Mouse (Mus musculus) MEL (cell line): ENCODE measurements around the gene Fbxl8. TPM values are rescaled to one million over a fixed set of nuclear protein-coding genes. Genes with fewer than 3 reads are reported as not detected.

Experiments used
- DNase-seq: peaks from one replicate; pipeline ENCODE4 v3.0.0; 2011; ENCODE audit warnings: low read depth, low spot score
- H3K27ac ChIP-seq: 2 replicates; pipeline ENCODE4 v1.5.1; 2012; ENCODE audit warnings: low read depth, mild to moderate bottlenecking, control low read depth, low read length, moderate library complexity; ENCODE audit not compliant: control insufficient read depth
- H3K27me3 ChIP-seq, 2 experiments: fragments of 150-350 bp in 1 of 2; sonication (generic) in 1 of 2; 2 replicates each; pipeline ENCODE4 v1.6.1; 2012; ENCODE audit warnings: low read length in 2 of 2, mild to moderate bottlenecking in 2 of 2, improper control_type of control experiment in 1 of 2, moderate library complexity in 1 of 2; ENCODE audit not compliant: insufficient read depth in 2 of 2, control insufficient read depth in 1 of 2
- H3K36me3 ChIP-seq, 2 experiments: 2 replicates each; pipeline ENCODE4 v1.6.1; 2012 to 2014; ENCODE audit warnings: low read length in 2 of 2, improper control_type of control experiment in 1 of 2, inconsistent platforms in 1 of 2, mild to moderate bottlenecking in 1 of 2; ENCODE audit not compliant: insufficient read depth in 2 of 2, control insufficient read depth in 1 of 2
- H3K4me1 ChIP-seq, 2 experiments: fragments of 150-350 bp in 1 of 2; sonication (generic) in 1 of 2; 2 replicates each; pipeline ENCODE4 v1.6.1; 2012; ENCODE audit warnings: low read length in 2 of 2, improper control_type of control experiment in 1 of 2, mild to moderate bottlenecking in 1 of 2; ENCODE audit not compliant: insufficient read depth in 2 of 2, control insufficient read depth in 1 of 2
- H3K4me3 ChIP-seq, 2 experiments: fragments of 150-350 bp in 1 of 2; sonication (generic) in 1 of 2; 2 replicates each; pipeline ENCODE4 v1.5.1; 2012; ENCODE audit warnings: low read depth in 2 of 2, low read length in 2 of 2, mild to moderate bottlenecking in 2 of 2, moderate library complexity in 2 of 2, control low read depth in 1 of 2, improper control_type of control experiment in 1 of 2; ENCODE audit not compliant: control insufficient read depth in 1 of 2, insufficient read depth in 1 of 2
- H3K79me2 ChIP-seq: 2 replicates; pipeline ENCODE4 v1.6.1; 2012; ENCODE audit warnings: mild to moderate bottlenecking, low read length, moderate library complexity; ENCODE audit not compliant: control insufficient read depth, poor library complexity, insufficient read depth
- H3K9ac ChIP-seq: 2 replicates; pipeline ENCODE4 v1.6.1; 2012; ENCODE audit warnings: low read depth, mild to moderate bottlenecking, control low read depth, low read length, moderate library complexity; ENCODE audit not compliant: control insufficient read depth, poor library complexity, severe bottlenecking
- H3K9me3 ChIP-seq: fragments of 150-350 bp; sonication (generic); replicated peaks from 2 replicates; pipeline ENCODE4 v1.6.1; 2012; ENCODE audit warnings: mild to moderate bottlenecking, low read length, improper control_type of control experiment, moderate library complexity; ENCODE audit not compliant: insufficient read depth
- BHLHE40 ChIP-seq: IDR thresholded peaks from 2 replicates; pipeline ENCODE4 v1.6.1; 2012; ENCODE audit warnings: low read depth, mild to moderate bottlenecking, inconsistent platforms, low read length, improper control_type of control experiment, borderline replicate concordance
- CHD1 ChIP-seq: IDR thresholded peaks from 2 replicates; pipeline ENCODE4 v1.6.1; 2012; ENCODE audit warnings: low read depth, mild to moderate bottlenecking, inconsistent platforms, low read length, improper control_type of control experiment
- CHD2 ChIP-seq: IDR thresholded peaks from 2 replicates; pipeline ENCODE4 v1.6.1; 2011; ENCODE audit warnings: low read length, improper control_type of control experiment
- CTCF ChIP-seq, 3 experiments: IDR thresholded peaks in 2 of 3; conservative IDR thresholded peaks in 1 of 3; 2 replicates each; pipeline ENCODE4 v1.5.1; 2011 to 2012; ENCODE audit warnings: low read length in 3 of 3, low read depth in 2 of 3, mild to moderate bottlenecking in 2 of 3, improper control_type of control experiment in 1 of 3, inconsistent platforms in 1 of 3, mixed read lengths in 1 of 3, moderate library complexity in 1 of 3; ENCODE audit not compliant: control insufficient read depth in 1 of 3, insufficient read depth in 1 of 3, poor library complexity in 1 of 3, severe bottlenecking in 1 of 3
- ELF1 ChIP-seq: IDR thresholded peaks from 2 replicates; pipeline ENCODE4 v1.6.1; 2014; ENCODE audit warnings: low read depth, mild to moderate bottlenecking, inconsistent platforms, low read length, improper control_type of control experiment, moderate library complexity
- EP300 ChIP-seq, 2 experiments: IDR thresholded peaks; 2 replicates each; pipeline ENCODE4 v1.6.1; 2011; ENCODE audit warnings: improper control_type of control experiment in 2 of 2, low read length in 2 of 2, low read depth in 1 of 2, mild to moderate bottlenecking in 1 of 2
- ETS1 ChIP-seq: IDR thresholded peaks from 2 replicates; pipeline ENCODE4 v1.6.1; 2012; ENCODE audit warnings: low read depth, mild to moderate bottlenecking, inconsistent platforms, low read length, improper control_type of control experiment, moderate library complexity
- GATA1 ChIP-seq: IDR thresholded peaks from 2 replicates; pipeline ENCODE4 v1.6.1; 2011; ENCODE audit warnings: low read depth, low read length, improper control_type of control experiment
- MAZ ChIP-seq: IDR thresholded peaks from 2 replicates; pipeline ENCODE4 v1.6.1; 2012; ENCODE audit warnings: low read depth, mild to moderate bottlenecking, inconsistent platforms, low read length, improper control_type of control experiment
- MEF2A ChIP-seq: IDR thresholded peaks from 2 replicates; pipeline ENCODE4 v1.6.1; 2014; ENCODE audit warnings: low read depth, mild to moderate bottlenecking, inconsistent platforms, low read length, improper control_type of control experiment; ENCODE audit not compliant: poor library complexity, insufficient replicate concordance, severe bottlenecking; ENCODE audit errors: extremely low read depth
- NELFE ChIP-seq: IDR thresholded peaks from 2 replicates; pipeline ENCODE4 v1.6.1; 2011; ENCODE audit warnings: low read depth, low read length, improper control_type of control experiment
- NRF1 ChIP-seq: IDR thresholded peaks from 2 replicates; pipeline ENCODE4 v1.6.1; 2014; ENCODE audit warnings: low read depth, mild to moderate bottlenecking, inconsistent platforms, low read length, improper control_type of control experiment, moderate library complexity; ENCODE audit not compliant: poor library complexity, insufficient read depth, severe bottlenecking
- POLR2A ChIP-seq, 2 experiments: IDR thresholded peaks; 2 replicates each; pipeline ENCODE4 v1.6.1; 2011 to 2012; ENCODE audit warnings: low read length in 2 of 2, mild to moderate bottlenecking in 2 of 2, control low read depth in 1 of 2, improper control_type of control experiment in 1 of 2, low read depth in 1 of 2, moderate library complexity in 1 of 2; ENCODE audit not compliant: control insufficient read depth in 1 of 2, insufficient read depth in 1 of 2, poor library complexity in 1 of 2
- POLR2AphosphoS2 ChIP-seq: IDR thresholded peaks from 2 replicates; pipeline ENCODE4 v1.6.1; 2011; ENCODE audit warnings: low read length, improper control_type of control experiment
- RCOR1 ChIP-seq: IDR thresholded peaks from 2 replicates; pipeline ENCODE4 v1.6.1; 2012; ENCODE audit warnings: low read depth, mild to moderate bottlenecking, inconsistent platforms, low read length, improper control_type of control experiment
- SIN3A ChIP-seq: IDR thresholded peaks from 2 replicates; pipeline ENCODE4 v1.6.1; 2012; ENCODE audit warnings: low read length, improper control_type of control experiment, inconsistent platforms
- SMC3 ChIP-seq: IDR thresholded peaks from 2 replicates; pipeline ENCODE4 v1.6.1; 2011; ENCODE audit warnings: low read depth, low read length, improper control_type of control experiment
- TAL1 ChIP-seq: IDR thresholded peaks from 2 replicates; pipeline ENCODE4 v1.6.1; 2012; ENCODE audit warnings: mild to moderate bottlenecking, inconsistent platforms, low read length, moderate library complexity, mixed read lengths
- UBTF ChIP-seq: IDR thresholded peaks from 2 replicates; pipeline ENCODE4 v1.6.1; 2012; ENCODE audit warnings: low read depth, mild to moderate bottlenecking, inconsistent platforms, low read length, improper control_type of control experiment, moderate library complexity, borderline replicate concordance; ENCODE audit not compliant: insufficient read depth
- USF1 ChIP-seq: IDR thresholded peaks from 2 replicates; pipeline ENCODE4 v1.6.1; 2014; ENCODE audit warnings: low read depth, mild to moderate bottlenecking, inconsistent platforms, low read length, improper control_type of control experiment, moderate library complexity
- USF2 ChIP-seq, 2 experiments: IDR thresholded peaks; 2 replicates each; pipeline ENCODE4 v1.6.1; 2011 to 2012; ENCODE audit warnings: improper control_type of control experiment in 2 of 2, low read length in 2 of 2, borderline replicate concordance in 1 of 2, inconsistent platforms in 1 of 2, low read depth in 1 of 2, mild to moderate bottlenecking in 1 of 2; ENCODE audit not compliant: insufficient read depth in 1 of 2
- ZC3H11A ChIP-seq: IDR thresholded peaks from 2 replicates; pipeline ENCODE4 v1.6.1; 2012; ENCODE audit warnings: low read depth, mild to moderate bottlenecking, inconsistent platforms, low read length, improper control_type of control experiment
- ZNF384 ChIP-seq: IDR thresholded peaks from 2 replicates; pipeline ENCODE4 v1.6.1; 2012; ENCODE audit warnings: low read depth, mild to moderate bottlenecking, inconsistent platforms, low read length, improper control_type of control experiment
- polyA plus RNA-seq, 2 experiments: library from polyadenylated mRNA; stranded (reverse) in 1 of 2; unstranded in 1 of 2; fragments of >175 nt in 1 of 2; fragments of >200 nt in 1 of 2; gene quantifications; 2 replicates each; pipeline versions ENCODE4 v1.2.1 to v1.2.4; 2012; ENCODE audit warnings: low replicate concordance in 2 of 2, low read depth in 1 of 2; ENCODE audit not compliant: insufficient read length in 2 of 2, insufficient read depth in 1 of 2, missing spikeins in 1 of 2
- total RNA-seq: library from RNA; depleted of rRNA; stranded (reverse); fragments of 300-350 nt; gene quantifications from 2 replicates; pipeline ENCODE4 v1.2.3, GENCODE M21; 2012

Fbxl8 gene
- total and polyA plus RNA-seq, 3 experiments = 4.1 to 7.2 TPM; not detected in 1

DNA sequence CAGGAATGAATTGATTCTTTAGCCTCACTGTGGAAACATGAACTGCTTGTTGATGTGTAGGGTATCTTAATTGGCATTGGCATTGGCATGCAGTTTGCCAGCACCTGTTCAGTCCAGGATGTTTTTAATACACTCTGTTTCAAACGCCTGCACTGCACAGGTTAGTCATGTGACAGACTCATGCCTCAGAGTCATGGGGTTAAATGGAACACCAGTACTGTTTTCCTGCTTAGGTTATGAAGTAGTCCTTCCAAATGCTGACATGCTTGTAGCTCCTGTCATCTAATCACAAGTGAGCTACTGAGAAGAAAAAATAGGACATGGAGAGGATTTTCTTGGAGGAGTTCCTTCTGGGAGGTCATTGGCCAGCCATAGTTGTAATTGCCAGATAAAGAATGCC lies 29.2 kb upstream of the Fbxl8 start:
- no peaks in the 10 kb centered on the region for H3K79me2 ChIP-seq

DNA sequence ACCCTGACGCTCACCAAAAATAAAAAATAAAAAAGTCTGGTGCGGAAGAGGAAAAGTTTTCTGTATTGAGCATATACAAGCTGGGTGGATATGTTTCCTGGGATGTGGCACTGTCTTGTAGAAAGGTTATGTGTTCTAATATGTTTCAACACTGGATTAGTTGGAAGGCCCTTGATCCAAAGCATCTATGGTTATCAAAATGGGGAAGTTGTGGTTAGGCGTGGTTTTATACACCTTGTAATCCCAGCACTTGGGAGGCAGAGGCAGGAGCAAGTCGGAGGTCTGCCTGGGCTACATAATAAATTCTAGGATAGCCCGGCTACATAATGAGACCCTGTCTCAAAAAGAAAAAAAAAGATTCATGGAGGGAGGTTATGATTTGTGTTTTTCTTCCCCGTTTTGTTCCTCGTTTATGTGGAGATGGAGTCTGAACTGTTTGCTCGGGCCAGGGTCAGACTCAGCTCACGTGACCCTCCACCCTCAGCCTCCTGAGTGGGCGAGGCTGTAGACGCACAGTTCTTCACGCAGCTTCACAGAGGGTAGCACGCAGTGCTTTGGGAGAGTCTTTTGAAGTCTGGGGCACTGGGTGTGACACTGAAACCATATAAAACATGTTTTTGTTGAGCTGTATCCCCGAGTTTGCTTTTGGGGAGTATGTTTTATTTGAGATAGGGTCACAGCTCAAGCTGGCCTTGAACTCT lies 26.9 kb upstream of the Fbxl8 start:
- Histone ChIP-seq H3K79me2 (no peaks in the 10 kb centered on the region), H3K27ac (no peak overlapping the region), H3K27me3 (no peaks in the 10 kb centered on the region), H3K4me1 (peaks cover under 1 to 3% of the 10 kb centered on the region in 2 experiments), H3K4me3 (no peak overlapping the region), H3K36me3 (peaks cover 8 to 13% of the 10 kb centered on the region in 2 experiments), H3K9ac (no peak overlapping the region), H3K9me3 (no peaks in the 10 kb centered on the region)
- TF ChIP-seq CHD2 = no peak
- TF ChIP-seq EP300 (IDR thresholded peaks at IDR 0.05; ENCODE audit: low read depth in 1 of 2, low read length in 2 of 2) = peak in 1 of 2 experiments; percentile 53; a peak in 1 of 4 replicates
- peak; percentile 53 for TF ChIP-seq RCOR1
- DNase-seq = peak; percentile 74

More for the DNA sequence above, 29.2 kb upstream of the Fbxl8 start:
- DNase-seq = no peak
- Histone ChIP-seq H3K9me3 (no peaks in the 10 kb centered on the region), H3K27me3 (no peaks in the 10 kb centered on the region), H3K36me3 (peaks cover 6 to 25% of the 10 kb centered on the region in 2 experiments), H3K27ac (no peak overlapping the region), H3K9ac (no peak overlapping the region), H3K4me3 (no peak overlapping the region)
- TF ChIP-seq CHD2 (no peak), SIN3A (no peak), ETS1 (no peak), USF2 (IDR thresholded peaks at IDR 0.05; ENCODE audit: borderline replicate concordance in 1 of 2, insufficient read depth in 1 of 2, low read depth in 1 of 2, low read length in 2 of 2) (no peak), SMC3 (no peak), MAZ (no peak)
- TF ChIP-seq, all 39 proteins: peak for 0
- H3K4me1 ChIP-seq = peaks cover 5 to 8% of the 10 kb centered on the region in 2 experiments

DNA sequence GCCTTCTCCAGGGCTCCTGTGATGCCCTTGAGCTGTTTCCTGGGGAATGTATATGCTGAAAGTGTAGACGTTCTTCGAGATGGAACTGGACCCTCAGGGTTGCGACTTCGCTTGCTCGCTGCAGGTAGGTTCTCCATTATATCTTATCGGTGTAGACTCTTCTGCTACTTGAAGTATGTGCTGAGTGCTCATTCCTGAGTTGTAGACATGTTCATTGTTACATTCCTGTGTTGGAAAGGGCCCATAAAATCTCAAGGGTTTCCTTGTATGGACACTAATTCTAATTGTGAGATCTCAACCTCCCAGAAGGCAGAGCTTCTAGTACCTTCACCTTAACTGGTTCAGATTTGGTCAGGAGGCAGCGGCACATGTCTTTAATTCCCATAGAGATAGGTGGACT lies 23.4 kb upstream of the Fbxl8 start:
- no peak for TF ChIP-seq MAZ
- no peak for TF ChIP-seq POLR2A (IDR thresholded peaks at IDR 0.05; ENCODE audit: control insufficient read depth in 1 of 2, insufficient read depth in 1 of 2, low read depth in 1 of 2, low read length in 2 of 2, poor library complexity in 1 of 2)
- no peak for TF ChIP-seq CHD1
- TF ChIP-seq UBTF = no peak
- no peak for TF ChIP-seq ZC3H11A
- no peak for TF ChIP-seq CTCF (IDR thresholded peaks at IDR 0.05 in 2 of 3, conservative IDR thresholded peaks at IDR 0.05 in 1 of 3; ENCODE audit: control insufficient read depth in 1 of 3, insufficient read depth in 1 of 3, low read depth in 2 of 3, low read length in 3 of 3, poor library complexity in 1 of 3, severe bottlenecking in 1 of 3)
- TF ChIP-seq TAL1 = no peak
- TF ChIP-seq NELFE = no peak
- no peak for TF ChIP-seq SIN3A
- TF ChIP-seq NRF1 = no peak
- TF ChIP-seq ELF1 = no peak
- no peak for TF ChIP-seq GATA1
- no peak for TF ChIP-seq USF1
- no peak for TF ChIP-seq ZNF384
- TF ChIP-seq POLR2AphosphoS2 = no peak
- no peak for TF ChIP-seq CHD2
- TF ChIP-seq ETS1 = no peak
- no peak for TF ChIP-seq MEF2A
- TF ChIP-seq USF2 (IDR thresholded peaks at IDR 0.05; ENCODE audit: borderline replicate concordance in 1 of 2, insufficient read depth in 1 of 2, low read depth in 1 of 2, low read length in 2 of 2) = no peak
- no peak for TF ChIP-seq BHLHE40
- TF ChIP-seq, all 39 proteins: peak for 0
- Histone ChIP-seq H3K27me3 (no peaks in the 10 kb centered on the region), H3K36me3 (peaks cover 3 to 5% of the 10 kb centered on the region in 2 experiments), H3K4me3 (no peak overlapping the region), H3K9ac (no peak overlapping the region), H3K4me1 (peaks cover 0 to 3% of the 10 kb centered on the region in 2 experiments; a peak in 2 of 4 replicates), H3K79me2 (no peaks in the 10 kb centered on the region), H3K9me3 (no peaks in the 10 kb centered on the region), H3K27ac (no peak overlapping the region)
- no peak for DNase-seq
